Mouse (Mus musculus) cerebellum, postnatal 25 days (tissue): Measurements from ENCODE around the gene St3gal2.
"Not testable (repeated sequence)": the region's sequence is repeated elsewhere in the genome, so short reads cannot be mapped to it uniquely, and the experiment has no call there.

ENCODE experiments used
- DNase-seq, 2 experiments: peaks; one replicate each; pipeline ENCODE4 v3.0.0; 2021; ENCODE audit warnings: mixed read lengths in 2 of 2

The St3gal2 gene

GRCm38 (mm10) chr8:110919341-110920031 is at the start of gene St3gal2:
Gene St3gal2, plus strand, starts transcription at chr8:110919922.
- DNase-seq = peak; percentile 91 to 92

- no peak for DNase-seq
These were observed 49.2 kb upstream of the St3gal2 start for GRCm38 (mm10) chr8:110870501-110870900.

GRCm38 (mm10) chr8:110877862-110878261 is 41.9 kb upstream of the St3gal2 start:
- DNase-seq = no peak

- DNase-seq = peak; percentile 90 to 91
These were observed 37.9 kb upstream of the St3gal2 start for GRCm38 (mm10) chr8:110881741-110882310.

GRCm38 (mm10) chr8:110883824-110884223 is 35.9 kb upstream of the St3gal2 start:
- DNase-seq = peak; percentile 78 to 81

GRCm38 (mm10) chr8:110886634-110887033 is 33.1 kb upstream of the St3gal2 start:
- DNase-seq = peak in 1 of 2 experiments; percentile 51

- DNase-seq = peak; percentile 70 to 76
These were observed 32.2 kb upstream of the St3gal2 start for GRCm38 (mm10) chr8:110887551-110887950.

- peak; percentile 90 for DNase-seq
These were observed 31.3 kb upstream of the St3gal2 start for GRCm38 (mm10) chr8:110888441-110888840.

- DNase-seq = peak; percentile 88
These were observed 30.9 kb upstream of the St3gal2 start for GRCm38 (mm10) chr8:110888860-110889259.

GRCm38 (mm10) chr8:110889904-110890470 is 29.7 kb upstream of the St3gal2 start:
- peak in 1 of 2 experiments; percentile 34 for DNase-seq

GRCm38 (mm10) chr8:110892040-110892439 is 27.7 kb upstream of the St3gal2 start:
- DNase-seq = no peak

GRCm38 (mm10) chr8:110892913-110893312 is 26.8 kb upstream of the St3gal2 start:
- DNase-seq = peak; percentile 74 to 81

- no peak for DNase-seq
These were observed 24.9 kb upstream of the St3gal2 start for GRCm38 (mm10) chr8:110894851-110895250.

GRCm38 (mm10) chr8:110895254-110895653 is 24.5 kb upstream of the St3gal2 start:
- DNase-seq = no peak

- no peak for DNase-seq
These were observed 23.9 kb upstream of the St3gal2 start for GRCm38 (mm10) chr8:110895812-110896211.

GRCm38 (mm10) chr8:110897495-110897894 is 22.2 kb upstream of the St3gal2 start:
- no peak for DNase-seq

- DNase-seq = no peak
These were observed 18.7 kb upstream of the St3gal2 start for GRCm38 (mm10) chr8:110901056-110901455.

GRCm38 (mm10) chr8:110901839-110902578 is 17.7 kb upstream of the St3gal2 start, which contains the start of gene Fuk:
Gene Fuk, minus strand, starts transcription at chr8:110902488.
- DNase-seq = peak; percentile 90 to 92

- no peak for DNase-seq
These were observed 17.1 kb upstream of the St3gal2 start for GRCm38 (mm10) chr8:110902579-110902965.

GRCm38 (mm10) chr8:110905404-110905803 is 14.3 kb upstream of the St3gal2 start:
- no peak for DNase-seq

GRCm38 (mm10) chr8:110906682-110907081 is 13.0 kb upstream of the St3gal2 start:
- no peak for DNase-seq

GRCm38 (mm10) chr8:110909850-110910249 is 9.9 kb upstream of the St3gal2 start:
- DNase-seq = not testable (repeated sequence)
